Mouse (Mus musculus): Measurements from ENCODE around the gene Sec63. TPM values are rescaled to one million over a fixed set of nuclear protein-coding genes. Genes with fewer than 3 reads are reported as not detected.

The Sec63 gene
- polyA plus RNA-seq, 1 experiment from 2014 or later: 26.4 TPM

DNA sequence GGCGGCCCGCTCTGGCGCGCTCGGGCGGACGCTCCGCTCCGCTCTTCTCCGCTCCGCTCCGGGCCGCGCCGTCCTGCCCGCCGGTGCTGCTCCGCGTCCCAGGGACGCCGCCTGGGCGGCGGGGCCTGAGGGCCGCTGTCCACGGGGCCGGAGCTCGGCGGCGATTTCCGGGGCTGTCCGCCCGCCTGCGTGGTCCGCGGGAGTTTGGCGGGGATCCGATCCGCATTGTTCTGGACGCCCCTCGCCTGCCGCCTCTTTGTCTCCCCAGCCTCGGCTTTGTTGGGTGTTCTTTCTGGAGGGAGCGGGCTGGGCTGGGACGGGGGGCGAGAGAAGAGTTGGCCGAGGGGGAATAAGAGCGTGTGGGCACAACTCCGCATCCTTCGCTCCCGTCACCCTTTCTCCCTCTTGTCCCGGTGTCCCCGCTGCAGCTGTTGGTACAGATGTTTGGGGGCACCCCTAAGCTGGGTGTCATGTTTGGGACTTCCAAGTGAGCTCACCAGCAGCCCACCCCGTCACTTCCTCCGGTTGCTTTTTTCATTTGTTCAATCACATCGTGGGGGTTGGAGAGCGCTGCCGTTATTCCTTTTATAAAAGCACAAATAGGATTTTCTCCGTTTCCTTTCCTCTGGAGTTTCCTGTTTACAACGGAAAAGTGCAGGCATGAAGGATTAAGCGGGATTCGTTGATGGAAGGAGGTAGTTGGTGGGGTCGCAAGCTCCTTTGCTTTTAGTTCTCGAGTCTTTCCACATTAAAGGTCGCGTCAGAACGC is 789 bp downstream of the Sec63 start:
- Histone ChIP-seq H3K27ac (peak overlapping the region; percentile 95), H3K4me3 (replicated peaks) (peak overlapping the region; percentile 97), H3K9ac (replicated peaks) (peak overlapping the region; percentile 99), H3K4me2 (replicated peaks) (peak overlapping the region; percentile 76), H3K4me1 (replicated peaks) (peaks cover 32% of the 10 kb centered on the region), H3K9me3 (no peaks in the 10 kb centered on the region), H3K27me3 (0 out of 2 replicates have a peak, but pooled peaks cover 3% of the 10 kb centered on the region), H3K36me3 (no peaks in the 10 kb centered on the region)
- ATAC-seq: peak; percentile 81; the same call in 1 of the 2 replicates
- WGBS: under 1% methylated on average over 65 of the region's 66 CpGs

GRCm38 (mm10) chr10:42762670-42763058 is 1.4 kb downstream of the Sec63 start:
- under 1% methylated on average over 6 of the region's 6 CpGs for WGBS
- no peaks in the 10 kb centered on the region for H3K36me3 ChIP-seq

DNA sequence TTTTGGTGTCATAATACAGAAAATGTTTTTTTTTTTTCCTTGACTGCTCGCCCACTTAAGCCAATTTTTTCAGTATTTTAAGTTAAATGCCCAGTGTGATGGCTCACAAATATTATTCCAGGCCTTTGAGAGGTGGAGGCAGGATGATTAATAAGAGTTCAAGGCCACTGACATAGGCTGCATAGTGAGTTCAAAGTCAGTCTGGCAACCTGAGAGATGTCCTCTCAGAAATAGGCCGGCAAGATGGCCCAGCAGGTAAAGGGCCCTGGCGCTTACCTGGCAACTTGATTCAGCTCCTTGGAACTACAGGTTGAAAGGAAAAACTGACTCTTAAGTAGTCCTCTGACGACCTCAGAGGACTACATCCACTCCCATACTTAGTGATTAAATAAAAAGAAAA is 1.9 kb downstream of the Sec63 start:
- WGBS: 39% methylated on average over 4 of the region's 4 CpGs
- peak overlapping the region; percentile 99 for H3K9ac ChIP-seq (replicated peaks)

More at GRCm38 (mm10) chr10:42762670-42763058, 1.4 kb downstream of the Sec63 start:
- peak overlapping the region; percentile 76 for H3K4me2 ChIP-seq (replicated peaks)
- peak overlapping the region; percentile 95 for H3K27ac ChIP-seq
- H3K4me3 ChIP-seq (replicated peaks): peak overlapping the region; percentile 97
- H3K9me3 ChIP-seq: no peaks in the 10 kb centered on the region
- peaks cover 32% of the 10 kb centered on the region for H3K4me1 ChIP-seq (replicated peaks)
- peak overlapping the region; percentile 99 for H3K9ac ChIP-seq (replicated peaks)
- no peak for ATAC-seq
- H3K27me3 ChIP-seq: 0 out of 2 replicates have a peak, but pooled peaks cover 3% of the 10 kb centered on the region

DNA sequence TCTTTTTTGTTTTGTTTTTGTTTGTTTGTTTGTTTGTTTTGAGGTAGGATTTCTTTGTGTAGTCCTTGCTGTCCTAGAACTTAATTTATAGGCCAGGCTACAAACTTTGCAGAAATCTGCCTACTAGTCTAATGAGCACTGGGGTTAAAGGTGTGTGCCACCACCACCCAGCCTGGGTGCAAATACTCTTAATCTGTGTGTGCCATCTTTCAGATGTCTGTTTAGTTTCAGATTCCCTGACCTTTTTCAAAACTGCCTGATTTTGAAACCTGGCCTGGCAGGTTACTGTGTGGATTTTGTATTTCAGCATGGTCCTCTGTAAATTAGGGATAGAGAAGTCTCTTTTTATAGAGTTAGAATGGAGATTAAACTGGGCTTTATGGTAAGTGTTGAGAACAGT is 4.0 kb downstream of the Sec63 start:
- no peak overlapping the region for H3K9ac ChIP-seq (replicated peaks)
- H3K27me3 ChIP-seq: no peaks in the 10 kb centered on the region
- no peak overlapping the region for H3K4me3 ChIP-seq (replicated peaks)
- no peaks in the 10 kb centered on the region for H3K36me3 ChIP-seq
- no peak overlapping the region for H3K27ac ChIP-seq
- H3K9me3 ChIP-seq: no peaks in the 10 kb centered on the region
- no peak for ATAC-seq
- peaks cover 32% of the 10 kb centered on the region for H3K4me1 ChIP-seq (replicated peaks)
- H3K4me2 ChIP-seq (replicated peaks): no peak overlapping the region

More for the DNA sequence above, 1.9 kb downstream of the Sec63 start:
- no peak for ATAC-seq
- H3K27me3 ChIP-seq: 0 out of 2 replicates have a peak, but pooled peaks cover 3% of the 10 kb centered on the region
- H3K4me1 ChIP-seq (replicated peaks): peaks cover 32% of the 10 kb centered on the region
- peak overlapping the region; percentile 76 for H3K4me2 ChIP-seq (replicated peaks)
- no peak overlapping the region for H3K27ac ChIP-seq
- peak overlapping the region; percentile 97 for H3K4me3 ChIP-seq (replicated peaks)
- no peaks in the 10 kb centered on the region for H3K36me3 ChIP-seq
- H3K9me3 ChIP-seq: no peaks in the 10 kb centered on the region

DNA sequence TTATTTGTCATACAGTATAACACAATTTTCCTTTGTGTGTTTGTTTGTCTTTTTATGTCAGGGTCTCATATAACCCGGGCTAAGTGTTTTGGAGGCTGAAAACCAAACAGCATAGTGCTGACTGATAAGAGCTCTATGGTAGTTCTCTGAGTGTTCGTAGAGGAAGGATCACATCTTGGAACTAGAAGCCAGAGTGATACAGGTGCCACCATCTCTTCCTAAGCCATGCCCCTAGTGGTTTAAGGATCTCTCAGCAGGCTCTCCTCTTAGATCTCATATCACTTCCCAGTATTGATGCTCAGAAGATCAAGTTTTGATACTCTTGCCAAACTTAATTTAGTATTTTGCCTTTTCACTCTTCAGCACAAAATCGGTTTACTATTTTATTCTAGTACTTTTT is 14.2 kb downstream of the Sec63 start:
- H3K4me3 ChIP-seq (replicated peaks): no peak overlapping the region
- no peaks in the 10 kb centered on the region for H3K36me3 ChIP-seq
- no peak overlapping the region for H3K9ac ChIP-seq (replicated peaks)
- no peak overlapping the region for H3K27ac ChIP-seq
- no peaks in the 10 kb centered on the region for H3K4me1 ChIP-seq (replicated peaks)
- no peak overlapping the region for H3K4me2 ChIP-seq (replicated peaks)
- no peak for ATAC-seq
- WGBS: 96% methylated on average over 3 of the region's 3 CpGs
- no peaks in the 10 kb centered on the region for H3K9me3 ChIP-seq
- no peaks in the 10 kb centered on the region for H3K27me3 ChIP-seq

GRCm38 (mm10) chr10:42780753-42781152 is 19.5 kb downstream of the Sec63 start:
- Histone ChIP-seq H3K27me3 (no peaks in the 10 kb centered on the region), H3K36me3 (peaks cover 12% of the 10 kb centered on the region), H3K9ac (replicated peaks) (no peak overlapping the region), H3K27ac (no peak overlapping the region), H3K9me3 (no peaks in the 10 kb centered on the region), H3K4me2 (replicated peaks) (no peak overlapping the region), H3K4me1 (replicated peaks) (0 out of 2 replicates have a peak, but pooled peaks cover 3% of the 10 kb centered on the region), H3K4me3 (replicated peaks) (no peak overlapping the region)
- 96% methylated on average over 2 of the region's 2 CpGs for WGBS
- ATAC-seq: no peak

GRCm38 (mm10) chr10:42781672-42782071 is 20.4 kb downstream of the Sec63 start:
- Histone ChIP-seq H3K4me1 (replicated peaks) (0 out of 2 replicates have a peak, but pooled peaks cover 3% of the 10 kb centered on the region), H3K27ac (no peak overlapping the region), H3K9me3 (no peaks in the 10 kb centered on the region), H3K4me2 (replicated peaks) (no peak overlapping the region), H3K4me3 (replicated peaks) (no peak overlapping the region), H3K9ac (replicated peaks) (no peak overlapping the region), H3K36me3 (peaks cover 14% of the 10 kb centered on the region), H3K27me3 (no peaks in the 10 kb centered on the region)
- WGBS: 73% methylated on average over 3 of the region's 3 CpGs
- no peak for ATAC-seq

- no peak overlapping the region for H3K4me3 ChIP-seq (replicated peaks)
- no peak overlapping the region for H3K4me2 ChIP-seq (replicated peaks)
- no peaks in the 10 kb centered on the region for H3K9me3 ChIP-seq
- 64% methylated on average over 3 of the region's 3 CpGs for WGBS
- no peaks in the 10 kb centered on the region for H3K27me3 ChIP-seq
- H3K36me3 ChIP-seq: peaks cover 53% of the 10 kb centered on the region
- H3K27ac ChIP-seq: no peak overlapping the region
- no peaks in the 10 kb centered on the region for H3K4me1 ChIP-seq (replicated peaks)
- no peak overlapping the region for H3K9ac ChIP-seq (replicated peaks)
- ATAC-seq: no peak
Observed at GRCm38 (mm10) chr10:42800922-42801321, 39.6 kb downstream of the Sec63 start.

DNA sequence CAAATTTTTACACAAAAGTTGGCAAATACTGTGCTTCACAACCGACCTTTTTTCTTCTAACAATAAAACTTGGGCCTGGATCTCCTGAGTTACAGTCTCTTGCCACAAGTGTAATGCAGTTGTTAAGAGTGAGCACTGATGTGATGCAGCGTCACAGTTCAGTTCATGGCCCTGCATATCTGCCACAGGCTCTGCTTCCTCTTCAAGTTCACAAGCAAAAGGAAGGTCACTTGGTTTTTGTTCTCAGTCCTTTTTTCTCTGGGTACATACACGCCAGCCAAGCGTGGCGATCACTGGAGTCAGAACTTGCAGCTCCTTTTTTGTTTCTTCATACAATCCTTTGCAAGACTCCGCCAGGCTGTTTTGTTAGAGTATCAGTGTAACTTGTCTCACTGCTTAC is 64.6 kb downstream of the Sec63 start:
- peaks cover under 1% of the 10 kb centered on the region; the same call in 1 of the 2 replicates for H3K4me1 ChIP-seq (replicated peaks)
- H3K9me3 ChIP-seq: no peaks in the 10 kb centered on the region
- no peak overlapping the region for H3K4me2 ChIP-seq (replicated peaks)
- 43% methylated on average over 6 of the region's 6 CpGs for WGBS
- no peak overlapping the region for H3K9ac ChIP-seq (replicated peaks)
- no peak overlapping the region for H3K27ac ChIP-seq
- no peak for ATAC-seq
- H3K4me3 ChIP-seq (replicated peaks): no peak overlapping the region
- peaks cover 62% of the 10 kb centered on the region for H3K36me3 ChIP-seq
- H3K27me3 ChIP-seq: no peaks in the 10 kb centered on the region

GRCm38 (mm10) chr10:42827155-42827554 is 65.9 kb downstream of the Sec63 start:
- H3K36me3 ChIP-seq: peaks cover 57% of the 10 kb centered on the region
- no peak for ATAC-seq
- H3K4me3 ChIP-seq (replicated peaks): no peak overlapping the region
- no peak overlapping the region for H3K4me2 ChIP-seq (replicated peaks)
- WGBS: 82% methylated on average over 5 of the region's 5 CpGs
- H3K9me3 ChIP-seq: no peaks in the 10 kb centered on the region
- H3K4me1 ChIP-seq (replicated peaks): peaks cover 13% of the 10 kb centered on the region; the same call in 1 of the 2 replicates
- H3K27ac ChIP-seq: no peak overlapping the region
- no peaks in the 10 kb centered on the region for H3K27me3 ChIP-seq
- H3K9ac ChIP-seq (replicated peaks): no peak overlapping the region

DNA sequence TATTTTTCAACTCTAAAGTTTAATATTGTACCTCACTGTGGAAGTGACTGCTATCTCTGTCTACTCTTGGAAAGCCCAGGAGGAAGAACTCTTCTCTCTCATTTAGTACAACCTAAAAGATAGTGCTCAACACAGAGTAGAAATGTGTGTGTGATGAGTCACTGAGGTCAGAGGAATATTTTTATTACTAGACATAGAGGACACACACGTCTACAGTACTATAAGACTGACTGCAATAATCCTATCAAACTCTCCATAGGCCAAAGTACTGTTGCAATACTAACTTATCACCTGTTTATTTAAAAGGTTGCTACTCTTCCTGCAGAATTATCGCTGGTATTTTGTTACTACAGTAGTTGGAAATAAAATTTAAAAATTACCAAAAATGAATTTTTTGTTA is 68.7 kb downstream of the Sec63 start:
- H3K9me3 ChIP-seq: no peaks in the 10 kb centered on the region
- H3K4me2 ChIP-seq (replicated peaks): no peak overlapping the region
- H3K9ac ChIP-seq (replicated peaks): no peak overlapping the region
- H3K4me3 ChIP-seq (replicated peaks): no peak overlapping the region
- peaks cover 50% of the 10 kb centered on the region for H3K36me3 ChIP-seq
- 96% methylated on average over 2 of the region's 2 CpGs for WGBS
- no peaks in the 10 kb centered on the region for H3K27me3 ChIP-seq
- H3K4me1 ChIP-seq (replicated peaks): peaks cover 38% of the 10 kb centered on the region
- H3K27ac ChIP-seq: no peak overlapping the region
- ATAC-seq: no peak

DNA sequence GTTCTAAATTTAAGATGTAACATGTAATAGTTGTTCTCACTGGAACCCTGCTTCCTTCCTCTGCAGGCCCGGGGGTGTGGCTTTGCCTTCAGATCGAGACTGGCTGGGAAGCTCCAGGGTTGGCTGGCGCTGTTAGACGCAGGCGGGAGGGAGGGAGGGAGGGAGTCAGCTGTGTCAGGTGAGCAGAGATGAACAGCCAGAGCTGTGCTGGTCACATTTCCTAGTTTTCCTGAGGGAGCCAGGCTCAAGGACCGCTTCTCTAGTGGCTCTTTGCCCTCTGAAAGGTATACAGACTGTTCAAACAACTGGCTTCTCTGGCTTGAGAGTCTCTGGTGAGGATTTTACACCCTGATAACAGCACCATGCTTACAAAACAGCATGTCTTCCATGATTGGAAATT is 69.1 kb downstream of the Sec63 start:
- Histone ChIP-seq H3K27me3 (no peaks in the 10 kb centered on the region), H3K36me3 (peaks cover 50% of the 10 kb centered on the region), H3K9ac (replicated peaks) (no peak overlapping the region), H3K4me3 (replicated peaks) (no peak overlapping the region), H3K9me3 (no peaks in the 10 kb centered on the region), H3K4me1 (replicated peaks) (peaks cover 42% of the 10 kb centered on the region), H3K4me2 (replicated peaks) (no peak overlapping the region), H3K27ac (no peak overlapping the region)
- 58% methylated on average over 6 of the region's 6 CpGs for WGBS
- no peak for ATAC-seq
